Mouse (Mus musculus): ENCODE measurements at regions not wholly inside any gene's neighbourhood (a gene's known extent, or its start where the extent isn't known, plus 50 kb on each side); places are given as distances from the start of the nearest gene placed in this dataset.

GRCm38 (mm10) chr12:26088389-26088788 is 326.7 kb downstream of the Rnf144a start:
- TF ChIP-seq CTCF (IDR thresholded peaks at IDR 0.05; ENCODE audit: low read depth, low read length) (no peak), POLR2A (IDR thresholded peaks at IDR 0.05; ENCODE audit: insufficient read depth, low read length) (no peak)
